Mouse (Mus musculus) myocyte (in vitro differentiated cells): ENCODE data around the gene Catsper4. TPM values are rescaled to one million over a fixed set of nuclear protein-coding genes. Genes with fewer than 3 reads are reported as not detected.
A peak's percentile ranks its signal among the peaks of the same experiment; 100 is the strongest.

ENCODE experiments used
- H3K27me3 ChIP-seq: one replicate; pipeline ENCODE4 v1.6.1; 2011; ENCODE audit not compliant: control insufficient read depth, insufficient read depth, insufficient read length
- H3K36me3 ChIP-seq: one replicate; pipeline ENCODE4 v1.6.1; 2011; ENCODE audit not compliant: control insufficient read depth, insufficient read depth
- H3K4me2 ChIP-seq: one replicate; pipeline ENCODE4 v1.6.1; 2011; ENCODE audit warnings: low read depth, control low read depth
- H3K4me3 ChIP-seq: one replicate; pipeline ENCODE4 v1.5.1; 2011; ENCODE audit warnings: mild to moderate bottlenecking, control low read depth, moderate library complexity
- H3K79me2 ChIP-seq: one replicate; pipeline ENCODE4 v1.6.1; 2011; ENCODE audit not compliant: control insufficient read depth, insufficient read depth
- H3ac ChIP-seq: one replicate; pipeline ENCODE4 v1.6.1; 2011; ENCODE audit not compliant: control insufficient read depth, insufficient read length
- CEBPB ChIP-seq: IDR thresholded peaks from 2 replicates; pipeline ENCODE4 v1.6.1; 2011; ENCODE audit warnings: mild to moderate bottlenecking, moderate library complexity; ENCODE audit not compliant: poor library complexity, insufficient read depth, severe bottlenecking
- E2F4 ChIP-seq: IDR thresholded peaks from one replicate; pipeline ENCODE4 v1.6.1; 2011; ENCODE audit warnings: mild to moderate bottlenecking, control low read depth, moderate library complexity; ENCODE audit not compliant: insufficient read depth
- MAX ChIP-seq: IDR thresholded peaks from one replicate; pipeline ENCODE4 v1.6.1; 2011; ENCODE audit warnings: low read depth, mild to moderate bottlenecking, control low read depth
- MYOD1 ChIP-seq, 3 experiments: IDR thresholded peaks; one replicate each; pipeline ENCODE4 v1.6.1; 2011; ENCODE audit warnings: control low read depth in 2 of 3, low read depth in 2 of 3, mild to moderate bottlenecking in 2 of 3, moderate library complexity in 1 of 3; ENCODE audit not compliant: insufficient read length in 2 of 3, control insufficient read depth in 1 of 3
- MYOG ChIP-seq, 3 experiments: IDR thresholded peaks; one replicate each; pipeline ENCODE4 v1.6.1; 2011; ENCODE audit warnings: control low read depth in 2 of 3, low read depth in 2 of 3, mild to moderate bottlenecking in 2 of 3; ENCODE audit not compliant: insufficient read length in 2 of 3, control insufficient read depth in 1 of 3, insufficient read depth in 1 of 3
- POLR2A ChIP-seq: IDR thresholded peaks from one replicate; pipeline ENCODE4 v1.6.1; 2011; ENCODE audit warnings: low read depth, mild to moderate bottlenecking, control low read depth, moderate library complexity; ENCODE audit not compliant: insufficient read length
- POLR2AphosphoS2 ChIP-seq: IDR thresholded peaks from one replicate; pipeline ENCODE4 v1.6.1; 2011; ENCODE audit warnings: low read depth, control low read depth; ENCODE audit not compliant: insufficient read length
- REST ChIP-seq: IDR thresholded peaks from one replicate; pipeline ENCODE4 v1.6.1; 2011; ENCODE audit warnings: mild to moderate bottlenecking, control low read depth, moderate library complexity; ENCODE audit not compliant: insufficient read depth, insufficient read length
- SRF ChIP-seq: IDR thresholded peaks from one replicate; pipeline ENCODE4 v1.6.1; 2011; ENCODE audit warnings: low read depth; ENCODE audit not compliant: control insufficient read depth, insufficient read length
- TCF12 ChIP-seq: IDR thresholded peaks from one replicate; pipeline ENCODE4 v1.6.1; 2011; ENCODE audit warnings: mild to moderate bottlenecking, control low read depth; ENCODE audit not compliant: poor library complexity, insufficient read depth, severe bottlenecking
- TCF3 ChIP-seq: IDR thresholded peaks from one replicate; pipeline ENCODE4 v1.6.1; 2011; ENCODE audit warnings: low read depth, control low read depth; ENCODE audit not compliant: insufficient read length
- USF1 ChIP-seq: IDR thresholded peaks from one replicate; pipeline ENCODE4 v1.6.1; 2011; ENCODE audit warnings: low read depth, mild to moderate bottlenecking, control low read depth, moderate library complexity
- polyA plus RNA-seq: library from polyadenylated mRNA; unstranded; fragments of >200 nt; fragmentation: generic; extraction: Trizol; gene quantifications from one replicate; pipeline ENCODE4 v1.2.1, GENCODE M21; 2012; ENCODE audit warnings: missing spikeins

Catsper4 gene
- polyA plus RNA-seq, 1 experiment, result not detected

DNA sequence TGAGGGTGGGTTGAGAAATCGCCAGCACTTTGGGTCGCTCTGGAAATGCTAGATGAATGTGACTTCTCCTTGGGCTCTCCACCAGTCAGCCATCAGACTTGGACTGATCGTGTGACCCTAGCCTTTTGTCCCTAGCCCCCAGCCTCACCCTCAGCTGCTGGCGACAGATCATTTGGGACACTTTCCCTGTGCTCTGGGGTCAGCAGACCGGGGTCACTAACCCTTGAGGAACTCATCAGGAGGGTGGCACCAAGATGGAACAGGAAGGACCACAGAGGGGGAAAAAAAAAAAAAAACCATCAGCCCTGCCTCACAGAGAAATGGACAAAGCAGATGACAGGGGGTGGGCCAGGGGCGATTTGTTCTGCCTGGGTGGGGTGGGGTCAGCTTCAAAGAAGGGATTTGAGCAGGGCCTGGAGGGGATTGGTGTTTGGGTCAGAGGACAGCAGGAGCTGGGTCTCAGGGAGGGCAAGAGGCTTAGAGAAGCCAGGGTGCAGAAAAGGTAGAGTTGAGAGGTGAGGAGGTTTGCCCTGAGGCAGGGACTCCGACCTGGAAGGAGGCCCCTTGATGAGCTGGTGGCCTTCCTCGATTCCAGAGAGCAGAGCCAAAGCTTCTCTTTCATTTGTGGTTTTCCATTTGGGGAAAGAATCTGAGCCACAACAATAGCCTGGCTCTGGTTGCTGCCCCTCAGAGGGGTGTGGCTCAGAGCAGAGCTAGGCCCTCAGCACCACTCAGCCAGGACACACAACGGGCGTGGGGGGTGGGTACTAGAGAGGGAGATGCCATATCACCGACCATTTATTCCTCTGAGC, 30.2 kb upstream of the Catsper4 start:
- H3K36me3 ChIP-seq, result no peaks in the 10 kb centered on the region
- no peak overlapping the region for H3ac ChIP-seq
- no peak overlapping the region for H3K4me3 ChIP-seq
- TF ChIP-seq MYOD1 (IDR thresholded peaks at IDR 0.05; ENCODE audit: control insufficient read depth in 1 of 3, insufficient read length in 2 of 3, low read depth in 2 of 3), result no peak
- TF ChIP-seq USF1, result no peak
- no peak for TF ChIP-seq MYOG (IDR thresholded peaks at IDR 0.05; ENCODE audit: control insufficient read depth in 1 of 3, insufficient read depth in 1 of 3, insufficient read length in 2 of 3, low read depth in 2 of 3)
- TF ChIP-seq TCF3, result no peak
- TF ChIP-seq E2F4, result no peak
- TF ChIP-seq CEBPB, result no peak
- no peak for TF ChIP-seq POLR2A
- TF ChIP-seq POLR2AphosphoS2, result no peak
- no peak for TF ChIP-seq REST
- TF ChIP-seq SRF, result no peak
- TF ChIP-seq MAX, result no peak
- TF ChIP-seq TCF12, result no peak
- peaks cover 28% of the 10 kb centered on the region for H3K27me3 ChIP-seq
- H3K79me2 ChIP-seq, result no peaks in the 10 kb centered on the region
- peak overlapping the region; percentile 34 for H3K4me2 ChIP-seq

DNA sequence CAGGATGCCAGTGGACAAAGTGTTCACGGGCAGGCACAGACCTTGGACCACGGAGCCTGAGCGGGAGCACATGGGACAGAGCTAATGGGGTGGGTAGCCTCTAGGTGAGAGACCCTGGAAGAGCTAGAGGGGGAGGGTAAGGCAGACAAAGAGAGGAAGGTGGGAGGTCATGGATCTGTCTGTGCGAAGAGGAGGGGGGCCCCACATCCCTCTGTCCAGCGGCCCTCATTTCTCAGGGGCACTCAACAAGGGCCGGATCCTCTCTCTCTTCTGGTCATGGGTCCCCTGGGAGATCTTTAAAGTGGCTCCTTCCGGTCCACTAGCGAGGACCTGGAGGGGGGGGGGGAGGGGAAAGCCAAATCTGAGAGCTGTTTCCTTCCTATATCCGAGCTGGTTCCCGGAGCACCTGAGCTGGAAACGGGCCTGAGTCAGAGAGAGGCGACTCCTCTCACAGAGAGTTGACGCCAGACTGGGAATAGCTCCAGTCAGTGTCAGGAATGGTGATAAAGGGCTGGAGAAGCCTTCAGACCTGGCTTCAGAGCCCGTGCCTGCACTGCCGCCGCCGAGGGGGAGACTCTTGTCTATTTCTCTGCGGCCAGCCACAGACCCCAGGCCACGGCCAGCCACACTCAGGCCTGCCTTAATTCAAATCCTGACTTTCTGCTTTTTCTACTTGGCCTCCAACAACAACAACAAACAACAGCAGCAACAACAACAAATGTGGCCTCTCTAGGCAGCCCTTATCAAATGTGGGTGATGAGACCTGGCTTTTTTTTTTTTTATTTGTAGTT, 29.4 kb upstream of the Catsper4 start:
- Histone ChIP-seq H3ac (no peak overlapping the region), H3K27me3 (peaks cover 36% of the 10 kb centered on the region), H3K36me3 (no peaks in the 10 kb centered on the region), H3K79me2 (no peaks in the 10 kb centered on the region), H3K4me3 (no peak overlapping the region), H3K4me2 (no peak overlapping the region)
- TF ChIP-seq E2F4 (no peak), CEBPB (no peak), TCF3 (no peak), POLR2AphosphoS2 (no peak), SRF (no peak), USF1 (no peak), TCF12 (no peak), REST (no peak)

DNA sequence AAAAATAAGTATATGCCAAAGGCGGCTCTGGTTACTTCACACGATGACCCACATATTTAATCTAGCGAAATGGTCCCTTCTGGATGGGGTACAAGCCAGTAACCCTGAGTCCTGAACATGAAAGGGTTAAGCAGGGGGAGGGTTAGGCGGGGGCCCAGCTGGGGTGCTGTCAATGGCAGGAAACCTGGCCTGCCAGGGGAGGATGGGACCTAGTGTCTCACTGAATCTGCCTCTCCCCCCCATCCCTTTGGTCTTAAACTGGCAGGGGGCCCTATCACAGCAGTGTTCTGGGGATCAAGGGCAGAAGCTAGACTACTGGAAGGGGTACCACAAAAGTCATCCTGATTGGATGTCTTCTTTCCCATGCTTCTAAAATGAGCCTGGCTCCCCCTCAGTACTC, 28.7 kb upstream of the Catsper4 start:
- Histone ChIP-seq H3K79me2 (no peaks in the 10 kb centered on the region), H3ac (no peak overlapping the region), H3K27me3 (peaks cover 43% of the 10 kb centered on the region), H3K36me3 (no peaks in the 10 kb centered on the region), H3K4me3 (no peak overlapping the region), H3K4me2 (no peak overlapping the region)
- no peak for TF ChIP-seq USF1
- TF ChIP-seq MAX, result no peak
- no peak for TF ChIP-seq POLR2AphosphoS2
- no peak for TF ChIP-seq TCF3
- TF ChIP-seq POLR2A, result no peak
- TF ChIP-seq MYOG (IDR thresholded peaks at IDR 0.05; ENCODE audit: control insufficient read depth in 1 of 3, insufficient read depth in 1 of 3, insufficient read length in 2 of 3, low read depth in 2 of 3), result no peak
- no peak for TF ChIP-seq E2F4
- no peak for TF ChIP-seq TCF12
- TF ChIP-seq SRF, result no peak
- no peak for TF ChIP-seq REST
- no peak for TF ChIP-seq CEBPB
- no peak for TF ChIP-seq MYOD1 (IDR thresholded peaks at IDR 0.05; ENCODE audit: control insufficient read depth in 1 of 3, insufficient read length in 2 of 3, low read depth in 2 of 3)

GRCm38 (mm10) chr4:134254835-134255234, 27.7 kb upstream of the Catsper4 start:
- no peak for TF ChIP-seq MAX
- TF ChIP-seq REST, result no peak
- TF ChIP-seq MYOG (IDR thresholded peaks at IDR 0.05; ENCODE audit: control insufficient read depth in 1 of 3, insufficient read depth in 1 of 3, insufficient read length in 2 of 3, low read depth in 2 of 3), result no peak
- no peak for TF ChIP-seq E2F4
- no peak for TF ChIP-seq TCF3
- Histone ChIP-seq H3K27me3 (peaks cover 47% of the 10 kb centered on the region), H3K4me2 (no peak overlapping the region), H3ac (no peak overlapping the region), H3K79me2 (no peaks in the 10 kb centered on the region), H3K4me3 (no peak overlapping the region), H3K36me3 (no peaks in the 10 kb centered on the region)
